8 mouse cellular contexts compared by ENCODE assay signal in genomic region chr1:159396515-159396914, GRCm38 (mm10).
A peak's percentile ranks its signal among the peaks of the same experiment; 100 is the strongest.
DNase-seq lines count a peak whose midpoint lies in the region; ATAC-seq and TF ChIP-seq lines count a peak whose summit lies in the region.

No protein-coding gene starts in this region.

- H3K27ac ChIP-seq in layer of hippocampus, adult 2 months: peak overlapping the region; percentile 53; the same call in 1 of the 2 replicates
- no peak overlapping the region for H3K27ac ChIP-seq in brown adipose tissue, adult 24 weeks (replicated peaks; ENCODE audit: low read depth, low read length)
- no peak overlapping the region for H3K27ac ChIP-seq in embryonic fibroblast, embryonic 13.5 days (ENCODE audit: insufficient read depth, low read length)
- no peak overlapping the region for H3K27ac ChIP-seq in hindbrain, embryonic 10.5 days
- H3K27ac ChIP-seq in midbrain, embryonic 11.5 days (ENCODE audit: low read depth, low read length): no peak overlapping the region
- no peak overlapping the region for H3K27ac ChIP-seq in stomach, embryonic 16.5 days (ENCODE audit: low read length)

- peak overlapping the region; percentile 18; the same call in 1 of the 2 replicates for H3K4me2 ChIP-seq in midbrain, embryonic 11.5 days
- peak overlapping the region; percentile 57 for H3K4me2 ChIP-seq in stomach, embryonic 16.5 days (ENCODE audit: low read depth, low read length)

- no peak overlapping the region for H3K9ac ChIP-seq in midbrain, embryonic 11.5 days (ENCODE audit: low read length)
- peak overlapping the region; percentile 23; the same call in 1 of the 2 replicates for H3K9ac ChIP-seq in stomach, embryonic 16.5 days (ENCODE audit: low read length)

- peak; percentile 26 to 62 for DNase-seq in layer of hippocampus, adult 2 months (ENCODE audit: low spot score in 2 of 2)
- DNase-seq in layer of hippocampus, adult 9-11 months: no peak
- peak; percentile 57 for DNase-seq in hindbrain, embryonic 10.5 days (ENCODE audit: low spot score)
- peak; percentile 47 to 60 for DNase-seq in left cerebral cortex, postnatal 25 days (ENCODE audit: low spot score in 2 of 2)
- peak; percentile 95 for DNase-seq in midbrain, embryonic 11.5 days (ENCODE audit: low spot score, missing footprints)

- 11% methylated on average over 9 of the region's 9 CpGs for WGBS in hindbrain, embryonic 10.5 days
- 15% methylated on average over 9 of the region's 9 CpGs for WGBS in midbrain, embryonic 11.5 days
- WGBS in stomach, embryonic 16.5 days: 6% methylated on average over 9 of the region's 9 CpGs

- no peaks in the 10 kb centered on the region for H3K36me3 ChIP-seq in hindbrain, embryonic 10.5 days
- no peaks in the 10 kb centered on the region for H3K36me3 ChIP-seq in midbrain, embryonic 11.5 days (ENCODE audit: control insufficient read depth, insufficient read depth, low read length)
- H3K36me3 ChIP-seq in stomach, embryonic 16.5 days (ENCODE audit: control insufficient read depth, insufficient read depth, low read length): no peaks in the 10 kb centered on the region

- peak overlapping the region; percentile 51 for H3K4me3 ChIP-seq in layer of hippocampus, adult 2 months
- 0 out of 2 replicates have a peak overlapping the region, but pooled peaks have one; percentile 11 for H3K4me3 ChIP-seq in brown adipose tissue, adult 24 weeks (ENCODE audit: insufficient read depth, low read depth, low read length)
- peak overlapping the region; percentile 16; the same call in 1 of the 2 replicates for H3K4me3 ChIP-seq in embryonic fibroblast, embryonic 13.5 days (ENCODE audit: insufficient read depth, low read length)
- H3K4me3 ChIP-seq in hindbrain, embryonic 10.5 days: no peak overlapping the region
- no peak overlapping the region for H3K4me3 ChIP-seq in midbrain, embryonic 11.5 days (ENCODE audit: low read depth, low read length)
- peak overlapping the region; percentile 25; the same call in 1 of the 2 replicates for H3K4me3 ChIP-seq in stomach, embryonic 16.5 days (replicated peaks; ENCODE audit: low read length)

- intact Hi-C loops in left cerebral cortex, postnatal 25 days (cut with DNase I): loop anchor here (1.0 to 5.0 kb wide), 6 partner anchors 120 to 686 kb away; partner anchors contain the start of gene Tnr

- no peak for TF ChIP-seq POLR2A in embryonic fibroblast, embryonic 13.5 days (IDR thresholded peaks at IDR 0.05; ENCODE audit: low read depth, low read length)

- TF ChIP-seq CTCF in layer of hippocampus, adult 2 months (conservative IDR thresholded peaks at IDR 0.05): peak; percentile 92
- TF ChIP-seq CTCF in embryonic fibroblast, embryonic 13.5 days (IDR thresholded peaks at IDR 0.05; ENCODE audit: borderline replicate concordance, insufficient read depth, low read length): peak; percentile 34; the same call in 1 of the 2 replicates

- ATAC-seq in midbrain, embryonic 11.5 days (ENCODE audit: low FRiP score): peak; percentile 57; the same call in 1 of the 2 replicates
- ATAC-seq in stomach, embryonic 16.5 days (ENCODE audit: insufficient read depth, low FRiP score): no peak

- no peaks in the 10 kb centered on the region for H3K4me1 ChIP-seq in brown adipose tissue, adult 24 weeks (ENCODE audit: control insufficient read depth, insufficient read depth, insufficient read length, low read length)
- peaks cover 12% of the 10 kb centered on the region for H3K4me1 ChIP-seq in embryonic fibroblast, embryonic 13.5 days (ENCODE audit: control insufficient read depth, insufficient read depth, low read length)
- H3K4me1 ChIP-seq in hindbrain, embryonic 10.5 days (replicated peaks): peaks cover 13% of the 10 kb centered on the region
- H3K4me1 ChIP-seq in midbrain, embryonic 11.5 days (ENCODE audit: control insufficient read depth, insufficient read depth, low read length): no peaks in the 10 kb centered on the region
- H3K4me1 ChIP-seq in stomach, embryonic 16.5 days (ENCODE audit: control insufficient read depth, insufficient read depth, low read length): peaks cover 7% of the 10 kb centered on the region; the same call in 1 of the 2 replicates

- H3K27me3 ChIP-seq in hindbrain, embryonic 10.5 days (ENCODE audit: insufficient read depth, poor library complexity, severe bottlenecking): no peaks in the 10 kb centered on the region
- H3K27me3 ChIP-seq in midbrain, embryonic 11.5 days (ENCODE audit: control insufficient read depth, insufficient read depth, low read length): no peaks in the 10 kb centered on the region
- no peaks in the 10 kb centered on the region for H3K27me3 ChIP-seq in stomach, embryonic 16.5 days (ENCODE audit: control insufficient read depth, insufficient read depth, low read length)

- no peaks in the 10 kb centered on the region for H3K9me3 ChIP-seq in hindbrain, embryonic 10.5 days
- H3K9me3 ChIP-seq in midbrain, embryonic 11.5 days (ENCODE audit: control insufficient read depth, low read length): no peaks in the 10 kb centered on the region
- H3K9me3 ChIP-seq in stomach, embryonic 16.5 days (replicated peaks; ENCODE audit: control insufficient read depth, low read length): no peaks in the 10 kb centered on the region

Comparison
In these comparisons a context has a peak if more than half of its experiments do, and no peak if none do; other contexts are left out.
1. H3K4me3 ChIP-seq: peak in layer of hippocampus, adult 2 months (single experiment), brown adipose tissue, adult 24 weeks (single experiment), embryonic fibroblast, embryonic 13.5 days (single experiment) and stomach, embryonic 16.5 days (single experiment); none in hindbrain, embryonic 10.5 days (single experiment) and midbrain, embryonic 11.5 days (single experiment).